Mouse (Mus musculus): ENCODE measurements around the gene Vgll4. TPM values are rescaled to one million over a fixed set of nuclear protein-coding genes. Genes with fewer than 3 reads are reported as not detected.

Gene Vgll4
- total and polyA plus RNA-seq, 2 experiments = 24.3 to 44.5 TPM

- H3K9ac ChIP-seq (ENCODE audit: low read depth, low read length) = no peak overlapping the region
- no peaks in the 10 kb centered on the region for H3K79me2 ChIP-seq (ENCODE audit: control insufficient read depth, insufficient read depth, low read length)
- H3K27ac ChIP-seq (replicated peaks; ENCODE audit: insufficient read depth, low read depth, low read length) = no peak overlapping the region
- TF ChIP-seq CTCF (IDR thresholded peaks at IDR 0.05; ENCODE audit: low read depth, low read length) (no peak), POLR2A (IDR thresholded peaks at IDR 0.05; ENCODE audit: extremely low read depth, insufficient read depth, low read length) (no peak)
- H3K36me3 ChIP-seq (ENCODE audit: control insufficient read depth, insufficient read depth, low read length) = no peaks in the 10 kb centered on the region
- no peaks in the 10 kb centered on the region for H3K4me1 ChIP-seq (ENCODE audit: control insufficient read depth, insufficient read depth, low read length)
- H3K27me3 ChIP-seq (ENCODE audit: control insufficient read depth, insufficient read depth, low read length) = no peaks in the 10 kb centered on the region
- 90% methylated on average over 7 of the region's 7 CpGs for WGBS
- no peak for DNase-seq (ENCODE audit: extremely low read depth, low read depth, low spot score)
- H3K4me3 ChIP-seq (ENCODE audit: insufficient read depth, low read depth, low read length) = no peak overlapping the region
These were observed 129.8 kb downstream of the Vgll4 start for GRCm38 (mm10) chr6:114840012-114840411.

- Histone ChIP-seq H3K79me2 (ENCODE audit: control insufficient read depth, insufficient read depth, low read length) (no peaks in the 10 kb centered on the region), H3K4me1 (ENCODE audit: control insufficient read depth, insufficient read depth, low read length) (0 out of 2 replicates have a peak, but pooled peaks cover 2% of the 10 kb centered on the region), H3K27ac (replicated peaks; ENCODE audit: insufficient read depth, low read depth, low read length) (no peak overlapping the region), H3K27me3 (ENCODE audit: control insufficient read depth, insufficient read depth, low read length) (no peaks in the 10 kb centered on the region), H3K36me3 (ENCODE audit: control insufficient read depth, insufficient read depth, low read length) (no peaks in the 10 kb centered on the region), H3K9ac (ENCODE audit: low read depth, low read length) (no peak overlapping the region), H3K4me3 (ENCODE audit: insufficient read depth, low read depth, low read length) (no peak overlapping the region)
- TF ChIP-seq CTCF (IDR thresholded peaks at IDR 0.05; ENCODE audit: low read depth, low read length) (no peak), POLR2A (IDR thresholded peaks at IDR 0.05; ENCODE audit: extremely low read depth, insufficient read depth, low read length) (no peak)
- WGBS = 91% methylated on average over 4 of the region's 4 CpGs
- DNase-seq (ENCODE audit: extremely low read depth, low read depth, low spot score) = no peak
These were observed 130.9 kb downstream of the Vgll4 start for GRCm38 (mm10) chr6:114838872-114839271.

- H3K79me2 ChIP-seq (ENCODE audit: control insufficient read depth, insufficient read depth, low read length) = no peaks in the 10 kb centered on the region
- 93% methylated on average over 3 of the region's 3 CpGs for WGBS
These were observed 133.4 kb downstream of the Vgll4 start for GRCm38 (mm10) chr6:114836433-114836832.

GRCm38 (mm10) chr6:114835752-114836151, 134.0 kb downstream of the Vgll4 start:
- H3K79me2 ChIP-seq (ENCODE audit: control insufficient read depth, insufficient read depth, low read length) = no peaks in the 10 kb centered on the region
- no peak overlapping the region for H3K9ac ChIP-seq (ENCODE audit: low read depth, low read length)
- TF ChIP-seq CTCF (IDR thresholded peaks at IDR 0.05; ENCODE audit: low read depth, low read length) = no peak
- TF ChIP-seq POLR2A (IDR thresholded peaks at IDR 0.05; ENCODE audit: extremely low read depth, insufficient read depth, low read length) = no peak
- no peak for DNase-seq (ENCODE audit: extremely low read depth, low read depth, low spot score)
- no peaks in the 10 kb centered on the region for H3K36me3 ChIP-seq (ENCODE audit: control insufficient read depth, insufficient read depth, low read length)
- no peak overlapping the region for H3K4me3 ChIP-seq (ENCODE audit: insufficient read depth, low read depth, low read length)
- 97% methylated on average over 1 of the region's 1 CpGs for WGBS
- no peaks in the 10 kb centered on the region for H3K27me3 ChIP-seq (ENCODE audit: control insufficient read depth, insufficient read depth, low read length)
- H3K4me1 ChIP-seq (ENCODE audit: control insufficient read depth, insufficient read depth, low read length) = peaks cover 9% of the 10 kb centered on the region; the same call in 1 of the 2 replicates
- H3K27ac ChIP-seq (replicated peaks; ENCODE audit: insufficient read depth, low read depth, low read length) = no peak overlapping the region

More at GRCm38 (mm10) chr6:114836433-114836832, 133.4 kb downstream of the Vgll4 start:
- Histone ChIP-seq H3K27ac (replicated peaks; ENCODE audit: insufficient read depth, low read depth, low read length) (no peak overlapping the region), H3K36me3 (ENCODE audit: control insufficient read depth, insufficient read depth, low read length) (no peaks in the 10 kb centered on the region), H3K4me3 (ENCODE audit: insufficient read depth, low read depth, low read length) (no peak overlapping the region), H3K4me1 (ENCODE audit: control insufficient read depth, insufficient read depth, low read length) (peaks cover 9% of the 10 kb centered on the region; the same call in 1 of the 2 replicates), H3K9ac (ENCODE audit: low read depth, low read length) (no peak overlapping the region), H3K27me3 (ENCODE audit: control insufficient read depth, insufficient read depth, low read length) (no peaks in the 10 kb centered on the region)
- DNase-seq (ENCODE audit: extremely low read depth, low read depth, low spot score) = no peak
- TF ChIP-seq POLR2A (IDR thresholded peaks at IDR 0.05; ENCODE audit: extremely low read depth, insufficient read depth, low read length) (no peak), CTCF (IDR thresholded peaks at IDR 0.05; ENCODE audit: low read depth, low read length) (no peak)

- Histone ChIP-seq H3K27ac (replicated peaks; ENCODE audit: insufficient read depth, low read depth, low read length) (no peak overlapping the region), H3K27me3 (ENCODE audit: control insufficient read depth, insufficient read depth, low read length) (no peaks in the 10 kb centered on the region), H3K4me1 (ENCODE audit: control insufficient read depth, insufficient read depth, low read length) (peaks cover 9% of the 10 kb centered on the region; the same call in 1 of the 2 replicates), H3K79me2 (ENCODE audit: control insufficient read depth, insufficient read depth, low read length) (no peaks in the 10 kb centered on the region), H3K9ac (ENCODE audit: low read depth, low read length) (no peak overlapping the region), H3K36me3 (ENCODE audit: control insufficient read depth, insufficient read depth, low read length) (no peaks in the 10 kb centered on the region), H3K4me3 (ENCODE audit: insufficient read depth, low read depth, low read length) (no peak overlapping the region)
- 98% methylated on average over 7 of the region's 7 CpGs for WGBS
- DNase-seq (ENCODE audit: extremely low read depth, low read depth, low spot score) = no peak
- no peak for TF ChIP-seq CTCF (IDR thresholded peaks at IDR 0.05; ENCODE audit: low read depth, low read length)
- no peak for TF ChIP-seq POLR2A (IDR thresholded peaks at IDR 0.05; ENCODE audit: extremely low read depth, insufficient read depth, low read length)
These were observed 134.4 kb downstream of the Vgll4 start for GRCm38 (mm10) chr6:114835344-114835743.

GRCm38 (mm10) chr6:114833791-114834346, 135.9 kb downstream of the Vgll4 start:
- Histone ChIP-seq H3K36me3 (ENCODE audit: control insufficient read depth, insufficient read depth, low read length) (no peaks in the 10 kb centered on the region), H3K9ac (ENCODE audit: low read depth, low read length) (no peak overlapping the region), H3K4me3 (ENCODE audit: insufficient read depth, low read depth, low read length) (no peak overlapping the region), H3K79me2 (ENCODE audit: control insufficient read depth, insufficient read depth, low read length) (no peaks in the 10 kb centered on the region), H3K4me1 (ENCODE audit: control insufficient read depth, insufficient read depth, low read length) (peaks cover 9% of the 10 kb centered on the region; the same call in 1 of the 2 replicates), H3K27ac (replicated peaks; ENCODE audit: insufficient read depth, low read depth, low read length) (peak overlapping the region; percentile 23; the same call in 1 of the 2 replicates), H3K27me3 (ENCODE audit: control insufficient read depth, insufficient read depth, low read length) (no peaks in the 10 kb centered on the region)
- DNase-seq (ENCODE audit: extremely low read depth, low read depth, low spot score) = peak; percentile 76
- WGBS = 28% methylated on average over 4 of the region's 4 CpGs
- TF ChIP-seq POLR2A (IDR thresholded peaks at IDR 0.05; ENCODE audit: extremely low read depth, insufficient read depth, low read length) (no peak), CTCF (IDR thresholded peaks at IDR 0.05; ENCODE audit: low read depth, low read length) (no peak)

All from liver, adult 2 months (tissue).